Mouse (Mus musculus): ENCODE measurements around the gene Ccdc134. TPM values are rescaled to one million over a fixed set of nuclear protein-coding genes. Genes with fewer than 3 reads are reported as not detected.
A peak's percentile ranks its signal among the peaks of the same experiment; 100 is the strongest.

The Ccdc134 gene
- polyA plus RNA-seq, 1 experiment from 2014 or later = 12.6 TPM

DNA sequence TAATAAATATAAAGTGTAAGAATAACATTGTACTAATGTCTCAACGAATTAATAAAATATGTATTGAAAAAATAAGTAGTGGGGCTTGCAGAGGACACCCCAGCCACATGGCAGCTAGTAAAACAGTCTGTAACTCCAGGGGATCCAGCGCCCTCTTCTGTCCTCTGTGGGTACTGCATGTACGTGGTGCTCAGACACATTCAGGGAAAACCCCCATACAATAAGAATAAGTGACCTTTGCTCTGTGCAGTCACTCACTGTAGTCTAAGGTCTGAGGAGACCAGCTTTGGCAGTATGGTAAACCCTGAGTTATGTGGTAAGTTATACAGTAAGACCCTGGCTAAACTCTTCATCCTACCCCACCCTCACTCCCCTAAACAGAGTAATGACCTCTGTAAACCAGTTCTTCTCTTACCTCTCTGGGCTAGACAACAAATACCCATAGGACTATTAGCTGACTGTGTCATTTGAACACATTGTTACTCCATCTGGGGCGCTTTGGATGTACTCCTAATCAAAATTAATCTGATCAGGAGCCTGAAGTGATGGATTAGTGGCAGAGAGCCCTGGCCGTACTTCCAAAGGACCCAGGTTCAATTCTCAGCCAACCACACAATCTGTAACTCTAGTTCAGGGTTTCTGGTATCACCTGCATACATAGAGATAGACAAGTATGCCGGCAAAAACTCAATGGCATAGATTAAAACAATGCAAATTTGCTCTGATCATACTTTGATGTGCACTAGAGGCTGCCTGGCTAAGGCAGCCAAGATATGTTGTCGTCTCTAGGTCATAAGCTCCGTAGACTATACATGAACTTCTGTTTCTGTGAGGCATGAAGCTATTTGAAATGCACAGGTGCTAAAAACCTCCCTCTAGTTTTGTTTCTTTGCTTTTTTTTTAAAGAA lies 37.9 kb downstream of the Ccdc134 start:
- H3K4me2 ChIP-seq (replicated peaks) = peak overlapping the region; percentile 39; the same call in 1 of the 2 replicates

DNA sequence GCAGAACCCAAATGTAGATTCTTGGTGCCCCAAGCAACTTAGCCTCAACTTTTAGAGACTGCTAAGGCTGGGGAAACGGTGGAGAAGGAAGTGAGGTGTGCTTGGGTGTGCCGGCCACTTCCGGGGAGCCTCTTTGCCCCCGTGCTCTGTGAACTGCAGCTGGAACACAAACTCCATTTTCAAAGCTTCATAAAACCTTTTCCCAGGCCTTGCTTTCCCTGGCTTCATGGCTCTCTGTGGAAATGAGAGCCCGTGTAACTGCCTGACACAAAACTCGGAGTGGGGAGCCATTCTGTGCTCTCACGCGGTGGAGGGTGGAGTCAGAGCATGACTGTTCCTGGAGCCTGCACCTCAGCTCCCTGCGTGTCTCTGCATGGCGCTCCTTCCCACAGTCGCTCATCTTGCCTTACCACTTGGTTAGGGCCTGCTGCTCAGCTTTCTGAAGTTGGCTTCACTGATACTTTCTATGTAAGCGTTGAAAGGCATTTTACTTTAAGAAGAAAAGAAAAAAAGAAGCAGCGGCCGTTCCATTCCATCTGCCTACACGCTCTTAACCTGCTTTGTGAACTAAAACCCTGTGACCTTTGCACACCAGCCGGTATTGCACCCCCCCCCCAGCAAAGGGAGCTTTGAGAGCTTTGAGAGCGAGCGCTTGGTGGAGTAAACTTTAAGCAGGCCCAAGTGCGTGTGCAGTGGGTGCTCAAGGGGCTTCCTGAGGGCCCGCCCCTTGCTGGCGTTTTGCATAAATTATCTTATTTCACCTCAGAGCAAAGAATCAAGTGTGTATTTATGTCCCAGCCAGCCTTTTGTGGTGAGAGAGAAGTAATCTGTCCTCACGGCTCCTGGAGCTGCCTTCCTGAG lies 38.7 kb downstream of the Ccdc134 start:
- WGBS = 42% methylated on average over 22 of the region's 22 CpGs
- no peak overlapping the region for H3K4me3 ChIP-seq (replicated peaks)
- H3K4me1 ChIP-seq (replicated peaks) = peaks cover 42% of the 10 kb centered on the region
- no peaks in the 10 kb centered on the region for H3K27me3 ChIP-seq (replicated peaks)
- H3K9ac ChIP-seq = peak overlapping the region; percentile 26; the same call in 1 of the 2 replicates
- H3K4me2 ChIP-seq (replicated peaks) = peak overlapping the region; percentile 39
- ATAC-seq = 0 out of 2 replicates have a peak, but pooled peaks have one; percentile 24
- H3K9me3 ChIP-seq = no peaks in the 10 kb centered on the region
- peak overlapping the region; percentile 73 for H3K27ac ChIP-seq
- peaks cover 17% of the 10 kb centered on the region for H3K36me3 ChIP-seq

More for the DNA sequence above, 37.9 kb downstream of the Ccdc134 start:
- H3K27me3 ChIP-seq (replicated peaks) = no peaks in the 10 kb centered on the region
- peak overlapping the region; percentile 73 for H3K27ac ChIP-seq
- WGBS = 51% methylated on average over 8 of the region's 8 CpGs
- H3K4me3 ChIP-seq (replicated peaks) = no peak overlapping the region
- H3K4me1 ChIP-seq (replicated peaks) = peaks cover 51% of the 10 kb centered on the region
- peak; percentile 70 for ATAC-seq
- H3K9me3 ChIP-seq = no peaks in the 10 kb centered on the region
- H3K36me3 ChIP-seq = peaks cover 9% of the 10 kb centered on the region
- H3K9ac ChIP-seq = no peak overlapping the region

DNA sequence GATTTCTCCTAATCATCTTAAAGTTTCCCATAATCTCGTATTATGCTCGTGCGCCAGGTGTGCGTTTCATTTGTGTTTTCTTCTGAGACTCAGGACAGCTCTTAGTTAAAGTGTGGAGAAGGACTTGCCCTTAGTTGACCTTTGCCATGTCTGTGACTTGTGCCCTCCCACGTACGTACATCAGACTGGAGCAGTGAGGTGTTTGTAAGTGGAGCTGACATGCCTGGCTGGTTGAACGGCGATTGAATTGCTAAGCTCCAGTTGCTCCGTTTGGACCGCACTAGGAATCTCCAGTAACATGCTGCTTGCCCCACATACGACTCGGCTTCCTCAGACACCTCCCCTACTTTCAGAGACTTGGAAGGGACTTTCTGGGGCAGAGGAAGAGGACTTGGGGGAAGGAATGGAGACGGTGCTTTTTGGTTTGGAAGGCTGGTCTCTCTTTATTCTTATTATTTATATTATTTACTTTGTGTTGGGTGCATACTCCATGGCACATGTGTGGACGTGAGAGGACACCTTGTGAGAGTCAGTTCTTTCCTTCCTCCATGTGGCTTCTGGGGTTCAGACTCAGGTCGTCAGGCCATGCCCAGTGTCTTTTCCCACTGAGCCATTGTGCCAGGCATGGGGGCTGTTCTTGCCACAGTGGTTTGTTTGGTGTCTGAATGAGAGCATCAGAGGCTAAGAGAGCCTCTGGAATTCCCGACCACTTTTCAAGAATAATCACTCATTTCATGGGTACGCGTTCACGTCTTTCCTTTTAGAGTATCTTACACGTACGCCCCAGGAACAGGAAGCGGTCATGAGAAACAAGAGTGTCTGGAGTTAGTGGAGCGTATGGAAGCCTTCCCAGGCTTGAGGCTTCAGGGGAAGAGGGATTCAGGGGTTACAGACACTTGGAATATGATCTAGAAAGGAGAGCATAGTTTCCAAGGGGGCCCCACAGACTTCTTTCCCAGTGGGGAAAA lies 39.8 kb downstream of the Ccdc134 start:
- H3K27ac ChIP-seq = peak overlapping the region; percentile 73

DNA sequence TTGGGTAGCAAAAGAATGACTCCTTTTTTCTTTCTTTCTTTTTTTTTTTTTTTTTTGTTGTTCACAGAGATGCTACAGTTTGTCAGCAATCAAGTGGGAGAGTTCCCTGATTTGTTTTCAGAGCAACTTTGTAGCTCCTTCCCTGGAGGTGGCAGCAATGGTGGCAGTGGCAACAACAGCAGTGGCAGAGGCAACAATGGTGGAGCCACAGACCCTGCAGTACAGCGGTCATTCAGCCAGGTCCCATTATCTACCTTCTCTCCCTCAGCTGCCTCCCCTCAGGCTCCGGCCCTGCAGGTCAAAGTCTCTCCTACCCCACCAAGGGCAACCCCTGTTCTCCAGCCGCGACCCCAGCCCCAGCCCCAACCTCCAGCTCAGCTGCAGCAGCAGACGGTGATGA lies 41.9 kb downstream of the Ccdc134 start:
- no peak overlapping the region for H3K4me2 ChIP-seq (replicated peaks)
- 83% methylated on average over 5 of the region's 5 CpGs for WGBS
- H3K9ac ChIP-seq = no peak overlapping the region
- no peak for ATAC-seq
- H3K27me3 ChIP-seq (replicated peaks) = no peaks in the 10 kb centered on the region
- H3K36me3 ChIP-seq = peaks cover 37% of the 10 kb centered on the region
- H3K27ac ChIP-seq = no peak overlapping the region
- H3K4me1 ChIP-seq (replicated peaks) = peaks cover 25% of the 10 kb centered on the region
- no peak overlapping the region for H3K4me3 ChIP-seq (replicated peaks)
- no peaks in the 10 kb centered on the region for H3K9me3 ChIP-seq

More for the DNA sequence above, 39.8 kb downstream of the Ccdc134 start:
- 59% methylated on average over 23 of the region's 23 CpGs for WGBS
- H3K4me1 ChIP-seq (replicated peaks) = peaks cover 37% of the 10 kb centered on the region
- H3K4me2 ChIP-seq (replicated peaks) = peak overlapping the region; percentile 39
- H3K9me3 ChIP-seq = no peaks in the 10 kb centered on the region
- H3K36me3 ChIP-seq = peaks cover 21% of the 10 kb centered on the region
- no peaks in the 10 kb centered on the region for H3K27me3 ChIP-seq (replicated peaks)
- ATAC-seq = no peak
- H3K9ac ChIP-seq = no peak overlapping the region; the same call in 1 of the 2 replicates
- H3K4me3 ChIP-seq (replicated peaks) = no peak overlapping the region

DNA sequence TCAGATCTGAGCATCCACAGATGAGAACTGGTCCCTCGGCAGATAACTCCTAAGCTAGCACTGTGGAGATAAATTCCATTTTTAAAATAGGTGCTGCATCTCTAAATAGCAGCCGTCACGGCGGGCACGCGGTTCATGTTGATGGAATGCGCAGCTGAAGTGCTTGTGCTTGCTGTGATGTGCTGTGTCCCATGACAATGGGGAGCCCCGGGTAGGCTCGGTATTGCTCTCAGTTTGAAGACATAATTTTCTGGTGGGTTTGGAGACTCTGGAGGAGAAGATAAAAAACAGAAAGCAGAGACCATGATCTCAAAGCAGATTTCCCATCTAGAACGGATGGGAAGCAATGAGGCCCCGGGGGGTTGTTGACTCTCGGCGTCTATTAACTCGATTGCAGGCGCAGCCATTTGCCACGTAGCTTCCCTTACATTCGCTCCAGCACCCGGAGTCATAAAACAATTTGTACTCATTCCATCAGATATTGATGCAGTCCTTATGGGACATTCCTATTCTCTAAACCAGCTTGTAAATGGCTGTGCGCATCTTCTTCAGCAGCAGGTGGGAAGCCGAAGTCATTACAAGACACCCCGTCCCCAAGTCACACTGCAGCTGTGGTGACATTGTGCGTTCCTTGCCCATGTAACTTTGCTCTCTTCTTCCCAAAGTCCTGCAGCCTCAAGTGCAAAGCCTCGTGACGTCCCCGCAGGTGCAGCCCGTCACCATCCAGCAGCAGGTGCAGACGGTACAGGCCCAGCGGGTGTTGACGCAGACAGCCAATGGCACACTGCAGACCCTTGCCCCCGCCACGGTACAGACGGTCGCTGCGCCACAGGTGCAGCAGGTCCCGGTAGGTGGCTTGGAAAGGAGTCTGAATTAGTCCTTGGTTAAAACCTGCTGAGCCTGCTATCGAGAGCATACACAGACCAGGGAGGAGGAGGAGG lies 43.0 kb downstream of the Ccdc134 start:
- H3K4me2 ChIP-seq (replicated peaks) = no peak overlapping the region
- H3K36me3 ChIP-seq = peaks cover 47% of the 10 kb centered on the region
- H3K9ac ChIP-seq = no peak overlapping the region
- WGBS = 66% methylated on average over 36 of the region's 36 CpGs
- H3K4me1 ChIP-seq (replicated peaks) = peaks cover 21% of the 10 kb centered on the region
- peak; percentile 63 for ATAC-seq
- peak overlapping the region; percentile 22; the same call in 1 of the 2 replicates for H3K27ac ChIP-seq
- H3K4me3 ChIP-seq (replicated peaks) = no peak overlapping the region
- H3K27me3 ChIP-seq (replicated peaks) = no peaks in the 10 kb centered on the region
- H3K9me3 ChIP-seq = no peaks in the 10 kb centered on the region

DNA sequence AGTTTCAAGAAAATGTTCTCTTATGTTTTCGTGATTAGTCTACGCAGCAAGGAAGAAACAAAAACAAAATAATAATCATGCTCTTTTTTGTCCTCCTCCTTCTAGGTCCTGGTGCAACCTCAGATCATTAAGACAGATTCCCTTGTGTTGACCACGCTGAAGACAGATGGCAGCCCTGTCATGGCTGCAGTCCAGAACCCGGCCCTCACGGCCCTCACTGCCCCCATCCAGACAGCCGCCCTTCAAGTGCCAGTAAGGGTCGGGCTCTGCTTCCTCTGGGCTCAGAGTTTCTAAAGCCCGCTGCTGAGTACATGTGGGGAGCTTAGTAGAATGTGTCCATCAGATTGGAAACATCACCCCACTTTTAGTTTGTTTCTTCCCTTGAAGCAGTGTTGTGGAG lies 44.9 kb downstream of the Ccdc134 start:
- Histone ChIP-seq H3K9ac (no peak overlapping the region), H3K9me3 (no peaks in the 10 kb centered on the region), H3K27ac (no peak overlapping the region), H3K27me3 (replicated peaks) (no peaks in the 10 kb centered on the region), H3K4me3 (replicated peaks) (no peak overlapping the region), H3K4me2 (replicated peaks) (no peak overlapping the region), H3K4me1 (replicated peaks) (peaks cover 7% of the 10 kb centered on the region; the same call in 1 of the 2 replicates), H3K36me3 (peaks cover 58% of the 10 kb centered on the region)
- ATAC-seq = no peak
- WGBS = 81% methylated on average over 8 of the region's 8 CpGs

DNA sequence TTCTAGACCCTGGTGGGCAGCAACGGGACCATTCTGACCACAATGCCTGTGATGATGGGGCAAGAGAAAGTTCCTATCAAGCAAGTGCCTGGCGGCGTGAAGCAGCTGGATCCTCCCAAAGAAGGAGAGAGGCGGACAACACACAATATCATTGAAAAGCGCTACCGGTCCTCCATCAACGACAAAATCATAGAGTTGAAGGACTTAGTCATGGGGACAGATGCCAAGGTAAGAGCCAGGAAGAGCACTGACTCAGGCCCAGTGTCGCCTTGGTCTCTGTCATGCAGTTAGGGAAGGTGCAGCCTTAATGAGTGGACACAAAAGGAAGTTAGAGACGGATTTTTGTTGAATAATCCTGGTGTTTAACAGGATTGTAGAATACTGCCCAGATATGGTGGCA lies 47.4 kb downstream of the Ccdc134 start:
- peaks cover 77% of the 10 kb centered on the region for H3K36me3 ChIP-seq
- no peak for ATAC-seq
- no peaks in the 10 kb centered on the region for H3K4me1 ChIP-seq (replicated peaks)
- H3K27ac ChIP-seq = no peak overlapping the region
- H3K4me3 ChIP-seq (replicated peaks) = no peak overlapping the region
- no peak overlapping the region for H3K4me2 ChIP-seq (replicated peaks)
- H3K27me3 ChIP-seq (replicated peaks) = no peaks in the 10 kb centered on the region
- no peak overlapping the region for H3K9ac ChIP-seq
- 97% methylated on average over 9 of the region's 9 CpGs for WGBS
- no peaks in the 10 kb centered on the region for H3K9me3 ChIP-seq

DNA sequence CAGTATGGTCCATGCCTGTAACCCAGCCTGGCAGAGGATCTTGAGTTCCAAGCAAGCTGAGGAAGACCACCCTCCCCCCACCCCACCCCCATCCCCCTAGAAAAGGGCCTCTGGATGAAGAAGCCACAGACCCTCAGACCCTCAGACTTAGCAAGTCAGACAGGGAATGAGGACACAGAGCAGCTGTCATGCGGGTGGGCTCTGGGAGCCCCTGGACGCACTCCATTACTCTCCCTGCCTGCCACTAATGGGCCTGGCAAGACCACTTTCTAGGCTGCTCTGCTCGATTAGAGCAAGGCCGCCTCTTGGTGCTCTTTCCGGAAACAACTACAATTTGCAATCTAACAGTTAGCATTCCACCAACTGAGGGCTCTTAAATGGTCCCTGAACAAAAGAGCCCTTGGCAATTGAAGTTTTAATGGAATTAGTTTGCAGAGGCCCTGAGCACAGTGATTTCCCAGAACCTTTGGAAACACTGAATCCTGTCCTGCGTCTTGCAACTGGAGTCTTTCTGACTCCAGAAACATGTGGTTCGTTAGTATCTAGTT lies 50.1 kb downstream of the Ccdc134 start:
- no peaks in the 10 kb centered on the region for H3K4me1 ChIP-seq (replicated peaks)

DNA sequence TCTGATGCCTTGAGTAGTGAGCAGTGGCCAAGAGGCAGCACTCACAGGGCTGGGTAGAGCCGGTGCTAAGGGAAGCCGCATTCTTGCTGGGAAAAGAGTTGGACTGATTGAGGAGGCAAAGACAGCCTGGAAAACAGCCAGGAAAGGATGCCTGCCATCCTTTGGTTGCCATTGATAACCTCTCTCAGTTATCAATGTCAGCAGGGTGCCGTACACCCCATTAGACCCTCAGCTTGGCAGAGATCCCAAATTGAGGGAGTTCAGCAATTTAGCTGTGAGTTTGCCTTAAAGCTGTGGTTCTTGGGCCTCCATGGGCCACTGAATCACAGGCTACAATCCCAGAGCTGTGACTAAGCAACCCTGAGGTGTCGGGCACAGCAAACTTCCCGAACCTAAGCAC lies 53.4 kb downstream of the Ccdc134 start:
- WGBS = 93% methylated on average over 5 of the region's 5 CpGs
- Histone ChIP-seq H3K27ac (no peak overlapping the region), H3K36me3 (peaks cover 86% of the 10 kb centered on the region), H3K27me3 (replicated peaks) (no peaks in the 10 kb centered on the region), H3K4me2 (replicated peaks) (no peak overlapping the region), H3K4me3 (replicated peaks) (no peak overlapping the region), H3K9ac (no peak overlapping the region), H3K4me1 (replicated peaks) (peaks cover 13% of the 10 kb centered on the region), H3K9me3 (no peaks in the 10 kb centered on the region)
- no peak for ATAC-seq

More for the DNA sequence above, 50.1 kb downstream of the Ccdc134 start:
- no peaks in the 10 kb centered on the region for H3K27me3 ChIP-seq (replicated peaks)
- peaks cover 84% of the 10 kb centered on the region for H3K36me3 ChIP-seq
- WGBS = 84% methylated on average over 7 of the region's 7 CpGs
- ATAC-seq = no peak
- H3K9me3 ChIP-seq = no peaks in the 10 kb centered on the region
- H3K4me3 ChIP-seq (replicated peaks) = no peak overlapping the region
- H3K27ac ChIP-seq = no peak overlapping the region
- no peak overlapping the region for H3K4me2 ChIP-seq (replicated peaks)
- no peak overlapping the region for H3K9ac ChIP-seq

DNA sequence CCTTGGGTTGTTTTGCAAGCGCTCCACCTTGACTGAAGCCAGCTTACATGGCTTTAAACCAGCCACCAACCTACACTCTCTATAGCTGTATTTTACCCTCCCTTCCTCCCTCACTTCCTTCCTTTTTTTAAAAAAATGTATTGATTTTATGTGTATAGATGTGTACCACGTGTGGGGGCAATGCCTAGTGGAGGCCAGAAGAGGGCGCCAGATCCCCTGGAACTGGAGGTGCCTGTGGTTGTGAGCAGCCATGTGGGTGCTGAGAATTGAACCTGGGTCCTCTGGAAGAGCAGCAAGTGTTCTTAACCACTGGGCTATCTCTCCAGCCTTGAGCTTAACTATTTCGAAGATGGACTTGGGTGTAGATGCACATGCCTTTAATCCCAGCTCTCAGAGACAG lies 54.6 kb downstream of the Ccdc134 start:
- Histone ChIP-seq H3K36me3 (peaks cover 92% of the 10 kb centered on the region), H3K4me3 (replicated peaks) (no peak overlapping the region), H3K9me3 (no peaks in the 10 kb centered on the region), H3K9ac (no peak overlapping the region), H3K27me3 (replicated peaks) (no peaks in the 10 kb centered on the region), H3K27ac (no peak overlapping the region), H3K4me1 (replicated peaks) (peaks cover 13% of the 10 kb centered on the region), H3K4me2 (replicated peaks) (no peak overlapping the region)
- no peak for ATAC-seq
- 95% methylated on average over 4 of the region's 4 CpGs for WGBS
